Mouse (Mus musculus): ENCODE data around the gene Acrv1.

- TF ChIP-seq GATA1 (IDR thresholded peaks at IDR 0.05; ENCODE audit: borderline replicate concordance, low read length) (no peak), FLI1 (IDR thresholded peaks at IDR 0.05; ENCODE audit: low read length) (no peak)
Measured at GRCm38 (mm10) chr9:36692920-36693319, at the start of gene Acrv1.

All from megakaryocyte, embryonic 14.5 days (primary cell).